Mouse (Mus musculus): ENCODE data around the gene Tpi1.
"Not testable (repeated sequence)": the region's sequence is repeated elsewhere in the genome, so short reads cannot be mapped to it uniquely, and the experiment has no call there.

- TF ChIP-seq MAFK (IDR thresholded peaks at IDR 0.05; ENCODE audit: insufficient read depth, low read depth, low read length); HCFC1 (IDR thresholded peaks at IDR 0.05; ENCODE audit: borderline replicate concordance, insufficient read depth, low read length); ZNF384 (IDR thresholded peaks at IDR 0.05; ENCODE audit: low read depth, low read length); ZC3H11A (IDR thresholded peaks at IDR 0.05; ENCODE audit: borderline replicate concordance, low read depth, low read length): not testable (repeated sequence)
These were observed 3.3 kb downstream of the Tpi1 start for GRCm38 (mm10) chr6:124810566-124811402.
